Mouse (Mus musculus) CH12.LX (cell line): ENCODE measurements around the gene Polr3b. TPM values are rescaled to one million over a fixed set of nuclear protein-coding genes. Genes with fewer than 3 reads are reported as not detected.

Source experiments
- DNase-seq: peaks from one replicate; pipeline ENCODE4 v3.0.0-alpha.2; 2013; ENCODE audit errors: extremely low read depth
- H3K27ac ChIP-seq: 2 replicates; pipeline ENCODE4 v1.5.1; 2012; ENCODE audit warnings: low read depth, mild to moderate bottlenecking, control low read depth, moderate library complexity; ENCODE audit not compliant: insufficient read depth
- H3K27me3 ChIP-seq: replicated peaks from 2 replicates; pipeline ENCODE3; 2012; ENCODE audit warnings: inconsistent platforms
- H3K36me3 ChIP-seq, 2 experiments: replicated peaks in 1 of 2; 2 replicates each; pipeline versions ENCODE3 to v1.6.1; 2012; ENCODE audit warnings: inconsistent platforms in 1 of 2, low read length in 1 of 2, mild to moderate bottlenecking in 1 of 2, mixed read lengths in 1 of 2, moderate library complexity in 1 of 2; ENCODE audit not compliant: control insufficient read depth in 1 of 2, insufficient read depth in 1 of 2
- H3K4me1 ChIP-seq, 2 experiments: 2 replicates each; pipeline ENCODE4 v1.6.1; 2012; ENCODE audit warnings: inconsistent platforms in 1 of 2, moderate library complexity in 1 of 2; ENCODE audit not compliant: insufficient read depth in 2 of 2, control insufficient read depth in 1 of 2
- H3K4me2 ChIP-seq: 2 replicates; pipeline ENCODE4 v1.6.1; 2012; ENCODE audit warnings: low read depth, mild to moderate bottlenecking, control low read depth; ENCODE audit not compliant: poor library complexity, insufficient read depth, severe bottlenecking
- H3K4me3 ChIP-seq, 3 experiments: fragments of 150-350 bp in 1 of 3; sonication (generic) in 1 of 3; replicated peaks in 1 of 3; 2 replicates each; pipeline versions ENCODE3 to v1.5.1; 2011 to 2012; ENCODE audit warnings: low read depth in 2 of 3, low read length in 2 of 3, mild to moderate bottlenecking in 2 of 3, moderate library complexity in 2 of 3, control low read depth in 1 of 3, improper control_type of control experiment in 1 of 3, inconsistent platforms in 1 of 3, mixed read lengths in 1 of 3; ENCODE audit not compliant: poor library complexity in 1 of 3
- H3K79me2 ChIP-seq: replicated peaks from 2 replicates; pipeline ENCODE4 v1.6.1; 2012; ENCODE audit warnings: mild to moderate bottlenecking, moderate library complexity; ENCODE audit not compliant: control insufficient read depth, poor library complexity, insufficient read depth, severe bottlenecking; ENCODE audit errors: extremely low read depth
- H3K9ac ChIP-seq: 2 replicates; pipeline ENCODE4 v1.6.1; 2012; ENCODE audit warnings: low read depth, mild to moderate bottlenecking, control low read depth, moderate library complexity; ENCODE audit not compliant: insufficient read depth
- H3K9me3 ChIP-seq: replicated peaks from 2 replicates; pipeline ENCODE3; 2012; ENCODE audit warnings: low read length, inconsistent platforms, mixed read lengths
- CHD2 ChIP-seq: IDR thresholded peaks from 2 replicates; pipeline ENCODE4 v1.6.1; 2011; ENCODE audit warnings: low read length, improper control_type of control experiment
- E2F4 ChIP-seq: IDR thresholded peaks from 2 replicates; pipeline ENCODE4 v1.6.1; 2011; ENCODE audit warnings: low read depth, low read length, improper control_type of control experiment; ENCODE audit not compliant: insufficient replicate concordance
- EP300 ChIP-seq: IDR thresholded peaks from 2 replicates; pipeline ENCODE4 v1.6.1; 2011; ENCODE audit warnings: low read length, improper control_type of control experiment
- ETS1 ChIP-seq: conservative IDR thresholded peaks from 2 replicates; pipeline ENCODE4 v1.6.1; 2012; ENCODE audit warnings: low read depth, mild to moderate bottlenecking, inconsistent platforms, low read length, improper control_type of control experiment, moderate library complexity
- GABPA ChIP-seq: IDR thresholded peaks from 2 replicates; pipeline ENCODE4 v1.6.1; 2012; ENCODE audit warnings: low read depth, low read length, improper control_type of control experiment, inconsistent platforms; ENCODE audit not compliant: insufficient replicate concordance
- HCFC1 ChIP-seq: IDR thresholded peaks from 2 replicates; pipeline ENCODE4 v1.6.1; 2012; ENCODE audit warnings: low read depth, mild to moderate bottlenecking, inconsistent platforms, low read length, improper control_type of control experiment
- JUN ChIP-seq: IDR thresholded peaks from 2 replicates; pipeline ENCODE4 v1.6.1; 2011; ENCODE audit warnings: low read depth, mild to moderate bottlenecking, low read length, improper control_type of control experiment, moderate library complexity; ENCODE audit not compliant: insufficient read depth
- KAT2A ChIP-seq: IDR thresholded peaks from 2 replicates; pipeline ENCODE4 v1.6.1; 2012; ENCODE audit warnings: low read length, improper control_type of control experiment, inconsistent platforms; ENCODE audit not compliant: insufficient replicate concordance
- MAX ChIP-seq: IDR thresholded peaks from 2 replicates; pipeline ENCODE4 v1.6.1; 2011; ENCODE audit warnings: low read length, improper control_type of control experiment
- MAZ ChIP-seq: IDR thresholded peaks from 2 replicates; pipeline ENCODE4 v1.6.1; 2012; ENCODE audit warnings: low read depth, mild to moderate bottlenecking, inconsistent platforms, low read length, improper control_type of control experiment, moderate library complexity
- MEF2A ChIP-seq: IDR thresholded peaks from 2 replicates; pipeline ENCODE4 v1.6.1; 2014; ENCODE audit warnings: low read depth, mild to moderate bottlenecking, inconsistent platforms, low read length, improper control_type of control experiment, borderline replicate concordance
- MYC ChIP-seq: IDR thresholded peaks from 2 replicates; pipeline ENCODE4 v1.6.1; 2011; ENCODE audit warnings: low read depth, mild to moderate bottlenecking, improper control_type of control experiment, low read length
- NELFE ChIP-seq: IDR thresholded peaks from 2 replicates; pipeline ENCODE4 v1.6.1; 2011; ENCODE audit warnings: low read depth, low read length, improper control_type of control experiment
- PAX5 ChIP-seq: IDR thresholded peaks from 2 replicates; pipeline ENCODE4 v1.6.1; 2012; ENCODE audit warnings: low read length, inconsistent platforms, mixed read lengths
- RCOR1 ChIP-seq: conservative IDR thresholded peaks from 2 replicates; pipeline ENCODE4 v1.6.1; 2012; ENCODE audit warnings: low read depth, mild to moderate bottlenecking, inconsistent platforms, low read length, improper control_type of control experiment
- SIN3A ChIP-seq: IDR thresholded peaks from 2 replicates; pipeline ENCODE4 v1.6.1; 2012; ENCODE audit warnings: low read length, improper control_type of control experiment, inconsistent platforms
- SMC3 ChIP-seq: IDR thresholded peaks from 2 replicates; pipeline ENCODE4 v1.6.1; 2011; ENCODE audit warnings: low read depth, low read length, improper control_type of control experiment
- UBTF ChIP-seq: IDR thresholded peaks from 2 replicates; pipeline ENCODE4 v1.6.1; 2012; ENCODE audit warnings: low read depth, mild to moderate bottlenecking, inconsistent platforms, low read length, improper control_type of control experiment, moderate library complexity
- ZC3H11A ChIP-seq: IDR thresholded peaks from 2 replicates; pipeline ENCODE4 v1.6.1; 2012; ENCODE audit warnings: low read depth, mild to moderate bottlenecking, inconsistent platforms, low read length, improper control_type of control experiment
- ZKSCAN1 ChIP-seq: IDR thresholded peaks from 2 replicates; pipeline ENCODE4 v1.6.1; 2012; ENCODE audit warnings: low read depth, inconsistent platforms, low read length, improper control_type of control experiment, borderline replicate concordance
- ZMIZ1 ChIP-seq: IDR thresholded peaks from 2 replicates; pipeline ENCODE4 v1.6.1; 2012; ENCODE audit warnings: low read depth, mild to moderate bottlenecking, inconsistent platforms, low read length, improper control_type of control experiment
- ZNF384 ChIP-seq: IDR thresholded peaks from 2 replicates; pipeline ENCODE4 v1.6.1; 2012; ENCODE audit warnings: low read depth, low read length, improper control_type of control experiment, inconsistent platforms
- dilution Hi-C: fragments of 300-500 bp; cut with MboI; formaldehyde crosslinking; loops from 2 replicates; pipeline ENCODE4 v1.14.3; 2020; ENCODE audit warnings: low sequenced_read_pairs; ENCODE audit not compliant: extremely low pct_unique_long_range_greater_than_20kb, extremely low pct_ligation_motif_present
- in situ Hi-C: fragments of 300-500 bp; cut with MboI; formaldehyde crosslinking; loops from 3 replicates; pipeline ENCODE4 v1.14.3; 2019; ENCODE audit warnings: low sequenced_read_pairs, low pct_ligation_motif_present, low pct_unique_long_range_greater_than_20kb, mixed read lengths
- polyA plus RNA-seq: library from polyadenylated mRNA; unstranded; fragments of >175 nt; gene quantifications from 2 replicates; pipeline ENCODE4 v1.2.1, GENCODE M21; 2012; ENCODE audit warnings: low read depth; ENCODE audit not compliant: insufficient read length
- total RNA-seq, 2 experiments: library from RNA; depleted of rRNA; stranded (reverse); fragments of 300-350 nt in 1 of 2; fragments of >200 nt in 1 of 2; gene quantifications; 2 replicates each; pipeline ENCODE4 v1.2.3; 2012 to 2014

The Polr3b gene
- total and polyA plus RNA-seq, 3 experiments, result 13.0 to 20.8 (median 16.3) TPM

- Histone ChIP-seq H3K27ac (no peak overlapping the region), H3K4me1 (no peaks in the 10 kb centered on the region), H3K4me2 (no peak overlapping the region), H3K27me3 (no peaks in the 10 kb centered on the region), H3K36me3 (no peaks in the 10 kb centered on the region)
- dilution Hi-C loops, result no loop called here
- TF ChIP-seq ZC3H11A, result no peak
- no peak for TF ChIP-seq E2F4
- TF ChIP-seq MAX, result no peak
- no peak for TF ChIP-seq NELFE
- TF ChIP-seq ZKSCAN1, result no peak
- TF ChIP-seq HCFC1, result no peak
- TF ChIP-seq ZMIZ1, result no peak
- no peak for TF ChIP-seq KAT2A
- TF ChIP-seq UBTF, result no peak
- TF ChIP-seq JUN, result no peak
- no peak for TF ChIP-seq ZNF384
- no peak for TF ChIP-seq SIN3A
- TF ChIP-seq EP300, result no peak
- TF ChIP-seq MYC, result no peak
- TF ChIP-seq MEF2A, result no peak
- TF ChIP-seq GABPA, result no peak
- TF ChIP-seq, all 38 proteins: peak for 0
- no peak overlapping the region for H3K4me3 ChIP-seq
- H3K9me3 ChIP-seq, result no peaks in the 10 kb centered on the region
- no peak overlapping the region for H3K9ac ChIP-seq
- in situ Hi-C loops, result no loop called here
- H3K79me2 ChIP-seq, result no peaks in the 10 kb centered on the region
- DNase-seq, result no peak
These were observed 135.5 kb downstream of the Polr3b start for GRCm38 (mm10) chr10:84757426-84758199.

DNA sequence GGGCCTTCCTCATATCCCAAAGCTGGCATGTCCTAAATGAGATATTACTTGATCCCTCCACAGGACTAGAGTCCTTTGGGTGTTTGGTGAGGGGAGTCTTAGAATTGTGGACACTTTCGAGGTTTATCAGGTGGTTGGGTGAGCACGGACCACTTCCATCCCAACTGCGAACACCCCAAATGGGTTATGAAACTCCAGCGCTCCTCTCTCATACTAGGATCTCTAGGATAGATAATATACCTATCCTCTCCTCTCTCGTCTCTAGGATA lies 136.0 kb downstream of the Polr3b start:
- Histone ChIP-seq H3K27me3 (no peaks in the 10 kb centered on the region), H3K9ac (no peak overlapping the region), H3K4me1 (no peaks in the 10 kb centered on the region), H3K4me3 (no peak overlapping the region), H3K4me2 (no peak overlapping the region), H3K36me3 (no peaks in the 10 kb centered on the region), H3K27ac (no peak overlapping the region), H3K9me3 (no peaks in the 10 kb centered on the region), H3K79me2 (no peaks in the 10 kb centered on the region)
- in situ Hi-C loops, result no loop called here
- TF ChIP-seq MAZ (no peak), SMC3 (no peak), CHD2 (no peak), ZNF384 (no peak), PAX5 (no peak), RCOR1 (no peak), GABPA (no peak), ETS1 (no peak)
- dilution Hi-C loops, result no loop called here
- no peak for DNase-seq
